In genomic region chr2:65668437-65669135, GRCm38 (mm10) we compare ENCODE assay signal across 8 mouse cellular contexts. TPM values are rescaled to one million over a fixed set of nuclear protein-coding genes. Genes with fewer than 3 reads are reported as not detected.
DNase-seq lines count a peak whose midpoint lies in the region; ATAC-seq lines count a peak whose summit lies in the region.

No protein-coding gene starts in this region.

- H3K36me3 ChIP-seq in hindbrain, embryonic 12.5 days: no peaks in the 10 kb centered on the region
- H3K36me3 ChIP-seq in lung, embryonic 16.5 days (ENCODE audit: control insufficient read depth, insufficient read depth, low read length): no peaks in the 10 kb centered on the region

- H3K9me3 ChIP-seq in hindbrain, embryonic 12.5 days (replicated peaks): no peaks in the 10 kb centered on the region
- no peaks in the 10 kb centered on the region for H3K9me3 ChIP-seq in lung, embryonic 16.5 days (ENCODE audit: control insufficient read depth, low read length)

- peak overlapping the region; percentile 57 for H3K4me2 ChIP-seq in hindbrain, embryonic 12.5 days (replicated peaks)
- peak overlapping the region; percentile 65 for H3K4me2 ChIP-seq in lung, embryonic 16.5 days (ENCODE audit: low read depth, low read length)

- peak overlapping the region; percentile 69 for H3K27ac ChIP-seq in hindbrain, embryonic 12.5 days
- H3K27ac ChIP-seq in lung, embryonic 16.5 days (ENCODE audit: low read length): no peak overlapping the region

- peak overlapping the region; percentile 44 for H3K9ac ChIP-seq in hindbrain, embryonic 12.5 days
- peak overlapping the region; percentile 53 for H3K9ac ChIP-seq in lung, embryonic 16.5 days (ENCODE audit: low read length)

- H3K27me3 ChIP-seq in hindbrain, embryonic 12.5 days: no peaks in the 10 kb centered on the region
- H3K27me3 ChIP-seq in lung, embryonic 16.5 days (ENCODE audit: control insufficient read depth, insufficient read depth, low read depth, low read length): no peaks in the 10 kb centered on the region

- H3K4me3 ChIP-seq in hindbrain, embryonic 12.5 days: peak overlapping the region; percentile 36
- peak overlapping the region; percentile 48 for H3K4me3 ChIP-seq in lung, embryonic 16.5 days (ENCODE audit: low read length)

- 9% methylated on average over 12 of the region's 12 CpGs for WGBS in hindbrain, embryonic 12.5 days
- WGBS in lung, embryonic 16.5 days: 16% methylated on average over 12 of the region's 12 CpGs

- peak; percentile 95 for ATAC-seq in hindbrain, embryonic 12.5 days (ENCODE audit: low FRiP score)
- peak; percentile 96 for ATAC-seq in lung, embryonic 16.5 days (ENCODE audit: low read depth)

- DNase-seq in NIH3T3 (ENCODE audit: low read depth): peak; percentile 91
- DNase-seq in cerebellum, adult 8-10 months: peak; percentile 78
- peak; percentile 84 to 94 for DNase-seq in frontal cortex, adult 2 months (ENCODE audit: extremely low spot score in 1 of 2, low spot score in 1 of 2)
- DNase-seq in layer of hippocampus, adult 9-11 months: peak; percentile 86
- peak; percentile 66 for DNase-seq in ovary, postnatal 36 days (ENCODE audit: low spot score)
- no peak for DNase-seq in c-Kit-positive CD71-positive TER-119-positive erythroid progenitor cells, embryonic 14.5 days (ENCODE audit: low spot score)

- peaks cover 14% of the 10 kb centered on the region; the same call in 1 of the 2 replicates for H3K4me1 ChIP-seq in hindbrain, embryonic 12.5 days
- no peaks in the 10 kb centered on the region for H3K4me1 ChIP-seq in lung, embryonic 16.5 days (replicated peaks; ENCODE audit: control insufficient read depth, insufficient read depth, low read length)

RNA-seq across cellular contexts. Expression of gene Scn2a, which starts 48.0 kb away (rescaled TPM):
- polyA plus RNA-seq in frontal cortex, adult 2 months (2012; rRNA removed): 59.2 and 71.1 TPM in 2 replicates
- 18.2 and 21.3 TPM in 2 replicates for polyA plus RNA-seq in hindbrain, embryonic 12.5 days (2016; fragmentation: Nextera tagmentation; extraction: Ambion mirVana)
- polyA plus RNA-seq in lung, embryonic 16.5 days (2015; fragmentation: Nextera tagmentation; extraction: Ambion mirVana): 1.4 and 1.9 TPM in 2 replicates
